Mouse (Mus musculus) kidney, embryonic 14.5 days (tissue): Measurements from ENCODE around the gene Clk3. TPM values are rescaled to one million over a fixed set of nuclear protein-coding genes. Genes with fewer than 3 reads are reported as not detected.

ENCODE experiments used
- ATAC-seq: fragments of 200-750 bp; cut with Nextera tagmentation; 2 replicates; pipeline ENCODE4 v1.8.0; 2017; ENCODE audit warnings: moderate number of reproducible peaks, mild to moderate bottlenecking, moderate TSS enrichment, moderate library complexity; ENCODE audit not compliant: low FRiP score, low TSS enrichment
- H3K27ac ChIP-seq: fragments of 300-500 bp; sonication (generic); 2 replicates; pipeline ENCODE4 v1.5.1; 2014; ENCODE audit warnings: low read depth, mild to moderate bottlenecking, low read length, moderate library complexity, mixed read lengths
- H3K27me3 ChIP-seq: fragments of 300-500 bp; sonication (generic); 2 replicates; pipeline ENCODE4 v1.6.1; 2014; ENCODE audit warnings: mild to moderate bottlenecking, low read length; ENCODE audit not compliant: control insufficient read depth, insufficient read depth
- H3K36me3 ChIP-seq: fragments of 300-500 bp; sonication (generic); 2 replicates; pipeline ENCODE4 v1.6.1; 2014; ENCODE audit warnings: low read length, mixed read lengths; ENCODE audit not compliant: control insufficient read depth, insufficient read depth
- H3K4me1 ChIP-seq: fragments of 300-500 bp; sonication (generic); 2 replicates; pipeline ENCODE4 v1.6.1; 2014; ENCODE audit warnings: low read length, mixed read lengths; ENCODE audit not compliant: control insufficient read depth, insufficient read depth
- H3K4me2 ChIP-seq: fragments of 300-500 bp; sonication (generic); replicated peaks from 2 replicates; pipeline ENCODE4 v1.6.1; 2014; ENCODE audit warnings: low read depth, mild to moderate bottlenecking, low read length
- H3K4me3 ChIP-seq: fragments of 300-500 bp; sonication (generic); 2 replicates; pipeline ENCODE4 v1.5.1; 2014; ENCODE audit warnings: mild to moderate bottlenecking, low read length
- H3K9ac ChIP-seq: fragments of 300-500 bp; sonication (generic); 2 replicates; pipeline ENCODE4 v1.6.1; 2014; ENCODE audit warnings: low read depth, mild to moderate bottlenecking, low read length, moderate library complexity
- H3K9me3 ChIP-seq: fragments of 300-500 bp; sonication (generic); 2 replicates; pipeline ENCODE4 v1.6.1; 2016; ENCODE audit warnings: low read length; ENCODE audit not compliant: control insufficient read depth
- WGBS: fragments of 180-500 bp; shearing (Covaris S2); extraction: QIAGEN DNeasy Blood & Tissue Kit; methylation state at CpG from one replicate; pipeline ENCODE4 v1.1.7; 2014; 5-methylcytosine and 5-hydroxymethylcytosine counted together
- polyA plus RNA-seq: library from polyadenylated mRNA; unstranded; fragments of >200 nt; fragmentation: Nextera tagmentation; extraction: Ambion mirVana; gene quantifications from 2 replicates; pipeline ENCODE4 v1.2.1, GENCODE M21; 2014

Gene Clk3
- 61.0 and 69.3 TPM in 2 replicates for polyA plus RNA-seq

- peak; percentile 7 for ATAC-seq
- Histone ChIP-seq H3K4me2 (peak within 1 kb of the TSS; percentile 96), H3K27me3 (no peaks in the 10 kb centered on the region), H3K36me3 (peaks cover 12% of the 10 kb centered on the region), H3K27ac (peak within 1 kb of the TSS; percentile 99), H3K4me1 (peaks cover 30% of the 10 kb centered on the region), H3K4me3 (peak within 1 kb of the TSS; percentile 91), H3K9ac (peak within 1 kb of the TSS; percentile 95), H3K9me3 (no peaks in the 10 kb centered on the region)
- under 1% methylated on average over 91 of the region's 93 CpGs for WGBS
Observed at GRCm38 (mm10) chr9:57765364-57766351, at the start of gene Clk3. TSS of gene Clk3 (minus strand) at chr9:57765860.

GRCm38 (mm10) chr9:57814866-57815265 lies 49.2 kb upstream of the Clk3 start:
- Histone ChIP-seq H3K4me2 (no peak overlapping the region), H3K4me1 (peaks cover 49% of the 10 kb centered on the region), H3K27ac (no peak overlapping the region), H3K9me3 (no peaks in the 10 kb centered on the region), H3K36me3 (no peaks in the 10 kb centered on the region), H3K9ac (no peak overlapping the region), H3K27me3 (no peaks in the 10 kb centered on the region), H3K4me3 (no peak overlapping the region)
- ATAC-seq = no peak
- WGBS = 18% methylated on average over 3 of the region's 3 CpGs

GRCm38 (mm10) chr9:57814014-57814413 lies 48.4 kb upstream of the Clk3 start:
- peaks cover 54% of the 10 kb centered on the region for H3K4me1 ChIP-seq
- no peak for ATAC-seq

GRCm38 (mm10) chr9:57811793-57812733 lies 46.4 kb upstream of the Clk3 start:
- Histone ChIP-seq H3K4me1 (peaks cover 45% of the 10 kb centered on the region), H3K9ac (no peak overlapping the region), H3K4me2 (no peak overlapping the region; the same call in 1 of the 2 replicates), H3K4me3 (no peak overlapping the region), H3K36me3 (no peaks in the 10 kb centered on the region), H3K27ac (peak overlapping the region; percentile 27; the same call in 1 of the 2 replicates), H3K9me3 (no peaks in the 10 kb centered on the region), H3K27me3 (no peaks in the 10 kb centered on the region)
- WGBS = 15% methylated on average over 8 of the region's 8 CpGs
- peak; percentile 61 for ATAC-seq

More at GRCm38 (mm10) chr9:57814014-57814413, 48.4 kb upstream of the Clk3 start:
- Histone ChIP-seq H3K27ac (no peak overlapping the region), H3K4me2 (no peak overlapping the region), H3K9ac (no peak overlapping the region), H3K4me3 (no peak overlapping the region), H3K27me3 (no peaks in the 10 kb centered on the region), H3K9me3 (no peaks in the 10 kb centered on the region), H3K36me3 (no peaks in the 10 kb centered on the region)
- 44% methylated on average over 1 of the region's 1 CpGs for WGBS

GRCm38 (mm10) chr9:57810691-57811090 lies 45.0 kb upstream of the Clk3 start:
- Histone ChIP-seq H3K4me2 (no peak overlapping the region), H3K27ac (no peak overlapping the region), H3K9me3 (no peaks in the 10 kb centered on the region), H3K36me3 (no peaks in the 10 kb centered on the region), H3K9ac (no peak overlapping the region), H3K4me1 (peaks cover 47% of the 10 kb centered on the region), H3K4me3 (no peak overlapping the region), H3K27me3 (no peaks in the 10 kb centered on the region)
- 37% methylated on average over 3 of the region's 3 CpGs for WGBS
- ATAC-seq = no peak

- Histone ChIP-seq H3K4me1 (peaks cover 46% of the 10 kb centered on the region), H3K9ac (no peak overlapping the region), H3K27me3 (no peaks in the 10 kb centered on the region), H3K27ac (no peak overlapping the region), H3K4me3 (no peak overlapping the region), H3K4me2 (no peak overlapping the region), H3K36me3 (no peaks in the 10 kb centered on the region), H3K9me3 (no peaks in the 10 kb centered on the region)
- WGBS = 51% methylated on average over 5 of the region's 5 CpGs
- no peak for ATAC-seq
Observed at GRCm38 (mm10) chr9:57808771-57809310, 43.2 kb upstream of the Clk3 start.

GRCm38 (mm10) chr9:57807174-57807651 lies 41.6 kb upstream of the Clk3 start:
- Histone ChIP-seq H3K9me3 (no peaks in the 10 kb centered on the region), H3K27ac (no peak overlapping the region), H3K9ac (no peak overlapping the region), H3K27me3 (no peaks in the 10 kb centered on the region), H3K4me1 (peaks cover 43% of the 10 kb centered on the region), H3K4me2 (no peak overlapping the region), H3K4me3 (no peak overlapping the region), H3K36me3 (no peaks in the 10 kb centered on the region)
- 53% methylated on average over 4 of the region's 4 CpGs for WGBS
- no peak for ATAC-seq

GRCm38 (mm10) chr9:57806066-57806481 lies 40.4 kb upstream of the Clk3 start:
- WGBS = 20% methylated on average over 1 of the region's 1 CpGs
- no peak overlapping the region for H3K9ac ChIP-seq
- H3K4me1 ChIP-seq = peaks cover 38% of the 10 kb centered on the region
- no peaks in the 10 kb centered on the region for H3K27me3 ChIP-seq
- ATAC-seq = no peak
- no peak overlapping the region for H3K4me3 ChIP-seq
- no peak overlapping the region for H3K4me2 ChIP-seq
- H3K36me3 ChIP-seq = no peaks in the 10 kb centered on the region
- H3K27ac ChIP-seq = peak overlapping the region; percentile 48
- no peaks in the 10 kb centered on the region for H3K9me3 ChIP-seq
